Mouse (Mus musculus) lung, postnatal 0 days (tissue): ENCODE measurements around the gene Zfp784. TPM values are rescaled to one million over a fixed set of nuclear protein-coding genes. Genes with fewer than 3 reads are reported as not detected.

Experiments
- ATAC-seq: fragments of 200-750 bp; cut with Nextera tagmentation; 2 replicates; pipeline ENCODE4 v1.8.0; 2017; ENCODE audit warnings: moderate library complexity
- DNase-seq: peaks from one replicate; pipeline ENCODE4 v3.0.0-alpha.2; 2016; ENCODE audit warnings: low spot score
- H3K27ac ChIP-seq: fragments of 300-500 bp; sonication (generic); 2 replicates; pipeline ENCODE4 v1.5.1; 2014; ENCODE audit warnings: antibody characterized with exemption, mild to moderate bottlenecking, low read length, mixed read lengths
- H3K27me3 ChIP-seq: fragments of 300-500 bp; sonication (generic); replicated peaks from 2 replicates; pipeline ENCODE4 v1.6.1; 2014; ENCODE audit warnings: low read length, mixed read lengths; ENCODE audit not compliant: insufficient read depth
- H3K36me3 ChIP-seq: fragments of 300-500 bp; sonication (generic); 2 replicates; pipeline ENCODE4 v1.6.1; 2014; ENCODE audit warnings: low read length, mixed read lengths; ENCODE audit not compliant: insufficient read depth
- H3K4me1 ChIP-seq: fragments of 300-500 bp; sonication (generic); 2 replicates; pipeline ENCODE4 v1.6.1; 2014; ENCODE audit warnings: antibody characterized with exemption, low read depth, low read length, mixed read lengths; ENCODE audit not compliant: insufficient read depth
- H3K4me2 ChIP-seq: fragments of 300-500 bp; sonication (generic); replicated peaks from 2 replicates; pipeline ENCODE4 v1.6.1; 2014; ENCODE audit warnings: low read depth, mild to moderate bottlenecking, low read length, moderate library complexity, mixed read lengths
- H3K4me3 ChIP-seq: fragments of 300-500 bp; sonication (generic); 2 replicates; pipeline ENCODE4 v1.5.1; 2014; ENCODE audit warnings: low read depth, low read length
- H3K9ac ChIP-seq: fragments of 300-500 bp; sonication (generic); replicated peaks from 2 replicates; pipeline ENCODE4 v1.6.1; 2014; ENCODE audit warnings: low read depth, mild to moderate bottlenecking
- H3K9me3 ChIP-seq: fragments of 300-500 bp; sonication (generic); 2 replicates; pipeline ENCODE4 v1.6.1; 2016; ENCODE audit warnings: low read length, mixed read lengths
- CTCF ChIP-seq: IDR thresholded peaks from 2 replicates; pipeline ENCODE4 v1.5.1; 2016; ENCODE audit warnings: antibody characterized with exemption, mild to moderate bottlenecking
- EP300 ChIP-seq: IDR thresholded peaks from 2 replicates; pipeline ENCODE4 v1.6.1; 2016; ENCODE audit warnings: antibody characterized with exemption, mild to moderate bottlenecking, control low read depth
- WGBS: fragments of 180-500 bp; shearing (Covaris S2); extraction: QIAGEN DNeasy Blood & Tissue Kit; methylation state at CpG from one replicate; pipeline ENCODE4 v1.1.7; 2014; 5-methylcytosine and 5-hydroxymethylcytosine counted together
- polyA plus RNA-seq: library from polyadenylated mRNA; unstranded; fragments of >200 nt; fragmentation: Nextera tagmentation; extraction: Ambion mirVana; gene quantifications from 2 replicates; pipeline ENCODE4 v1.2.1, GENCODE M21; 2015

Zfp784 gene
- polyA plus RNA-seq, 1 experiment from 2014 or later: 7.7 TPM

GRCm38 (mm10) chr7:5053456-5054179 is 15.4 kb upstream of the Zfp784 start:
- Histone ChIP-seq H3K4me3 (peak overlapping the region; percentile 19; the same call in 1 of the 2 replicates), H3K36me3 (no peaks in the 10 kb centered on the region), H3K4me2 (peak overlapping the region; percentile 38), H3K4me1 (peaks cover 20% of the 10 kb centered on the region), H3K9me3 (no peaks in the 10 kb centered on the region), H3K27ac (no peak overlapping the region), H3K27me3 (peaks cover 54% of the 10 kb centered on the region), H3K9ac (no peak overlapping the region)
- DNase-seq (no peak), ATAC-seq (no peak)
- WGBS: 12% methylated on average over 32 of the region's 32 CpGs
- TF ChIP-seq CTCF: no peak
- TF ChIP-seq EP300: no peak

GRCm38 (mm10) chr7:5052931-5053343 is 14.7 kb upstream of the Zfp784 start:
- DNase-seq: no peak
- TF ChIP-seq CTCF: no peak
- TF ChIP-seq EP300: no peak
- 4% methylated on average over 45 of the region's 45 CpGs for WGBS
- H3K9ac ChIP-seq: 0 out of 2 replicates have a peak overlapping the region, but pooled peaks have one; percentile 12
- no peak overlapping the region for H3K27ac ChIP-seq
- H3K4me3 ChIP-seq: peak overlapping the region; percentile 25
- H3K4me1 ChIP-seq: peaks cover 20% of the 10 kb centered on the region
- no peaks in the 10 kb centered on the region for H3K9me3 ChIP-seq
- H3K4me2 ChIP-seq: peak overlapping the region; percentile 94
- H3K36me3 ChIP-seq: no peaks in the 10 kb centered on the region
- ATAC-seq: no peak
- peaks cover 50% of the 10 kb centered on the region for H3K27me3 ChIP-seq

GRCm38 (mm10) chr7:5052438-5052837 is 14.2 kb upstream of the Zfp784 start:
- no peak for TF ChIP-seq CTCF
- no peak for TF ChIP-seq EP300
- Histone ChIP-seq H3K4me2 (peak overlapping the region; percentile 94), H3K27ac (no peak overlapping the region), H3K9ac (0 out of 2 replicates have a peak overlapping the region, but pooled peaks have one; percentile 67), H3K9me3 (no peaks in the 10 kb centered on the region), H3K4me1 (peaks cover 20% of the 10 kb centered on the region), H3K27me3 (peaks cover 45% of the 10 kb centered on the region), H3K4me3 (peak overlapping the region; percentile 80), H3K36me3 (no peaks in the 10 kb centered on the region)
- DNase-seq (no peak), ATAC-seq (no peak)
- 1% methylated on average over 10 of the region's 12 CpGs for WGBS

GRCm38 (mm10) chr7:5051193-5052192 is 13.2 kb upstream of the Zfp784 start, which contains the start of gene Zfp580:
Zfp580 (plus strand) TSS chr7:5051538.
- no peaks in the 10 kb centered on the region for H3K9me3 ChIP-seq
- H3K27me3 ChIP-seq: peaks cover 35% of the 10 kb centered on the region
- H3K36me3 ChIP-seq: no peaks in the 10 kb centered on the region
- H3K27ac ChIP-seq: peak within 1 kb of the TSS; percentile 77
- TF ChIP-seq EP300 (no peak), CTCF (no peak)
- H3K4me1 ChIP-seq: peaks cover 20% of the 10 kb centered on the region
- WGBS: 3% methylated on average over 63 of the region's 65 CpGs
- DNase-seq: peak; percentile 81
- H3K4me2 ChIP-seq: peak within 1 kb of the TSS; percentile 94
- peak; percentile 88 for ATAC-seq
- H3K9ac ChIP-seq: peak within 1 kb of the TSS; percentile 67
- peak within 1 kb of the TSS; percentile 80 for H3K4me3 ChIP-seq

GRCm38 (mm10) chr7:5047313-5047712 is 9.1 kb upstream of the Zfp784 start:
- Histone ChIP-seq H3K27ac (no peak overlapping the region), H3K9ac (no peak overlapping the region), H3K36me3 (no peaks in the 10 kb centered on the region), H3K9me3 (no peaks in the 10 kb centered on the region), H3K4me1 (peaks cover 10% of the 10 kb centered on the region; the same call in 1 of the 2 replicates), H3K27me3 (no peaks in the 10 kb centered on the region), H3K4me3 (no peak overlapping the region), H3K4me2 (no peak overlapping the region)
- WGBS: 24% methylated on average over 2 of the region's 2 CpGs
- ATAC-seq (0 out of 2 replicates have a peak, but pooled peaks have one; percentile 27), DNase-seq (peak; percentile 86)
- TF ChIP-seq EP300: no peak
- peak; percentile 66 for TF ChIP-seq CTCF

GRCm38 (mm10) chr7:5046112-5046511 is 7.9 kb upstream of the Zfp784 start:
- no peak for DNase-seq
- Histone ChIP-seq H3K4me3 (no peak overlapping the region), H3K4me1 (peaks cover 5% of the 10 kb centered on the region; the same call in 1 of the 2 replicates), H3K4me2 (no peak overlapping the region), H3K27me3 (no peaks in the 10 kb centered on the region), H3K9me3 (no peaks in the 10 kb centered on the region), H3K27ac (no peak overlapping the region), H3K9ac (no peak overlapping the region), H3K36me3 (no peaks in the 10 kb centered on the region)
- TF ChIP-seq EP300 (no peak), CTCF (peak; percentile 6; the same call in 1 of the 2 replicates)
- ATAC-seq: no peak
- WGBS: 65% methylated on average over 2 of the region's 2 CpGs
